Mouse (Mus musculus) cerebellum, adult 11 months (tissue): Measurements from ENCODE around the gene Mettl3.
A peak's percentile ranks its signal among the peaks of the same experiment; 100 is the strongest.

Experiments
- DNase-seq: peaks from one replicate; pipeline ENCODE4 v3.0.0; 2022

The Mettl3 gene

GRCm38 (mm10) chr14:52284191-52284590 is 20.7 kb downstream of the Mettl3 start:
- DNase-seq = no peak

- no peak for DNase-seq
Measured at GRCm38 (mm10) chr14:52283629-52284028, 21.3 kb downstream of the Mettl3 start.

- DNase-seq = no peak
Measured at GRCm38 (mm10) chr14:52279747-52280120, 25.2 kb downstream of the Mettl3 start.

GRCm38 (mm10) chr14:52278932-52279746 is 25.8 kb downstream of the Mettl3 start, which contains the start of the genes Tox4 and Rab2b:
TSS of gene Tox4 (plus strand) at chr14:52279146.
TSS of gene Rab2b (minus strand) at chr14:52279545.
- DNase-seq = peak; percentile 98

GRCm38 (mm10) chr14:52277210-52277609 is 27.7 kb downstream of the Mettl3 start:
- DNase-seq = no peak

GRCm38 (mm10) chr14:52272781-52273180 is 32.1 kb downstream of the Mettl3 start:
- no peak for DNase-seq

- DNase-seq = peak; percentile 98
Measured at GRCm38 (mm10) chr14:52257484-52258213, 47.3 kb downstream of the Mettl3 start, which contains the start of gene Chd8. TSS of gene Chd8 (minus strand) at chr14:52257780.

GRCm38 (mm10) chr14:52256311-52257175 is 48.4 kb downstream of the Mettl3 start:
- no peak for DNase-seq

GRCm38 (mm10) chr14:52246129-52246528 is 58.8 kb downstream of the Mettl3 start:
- no peak for DNase-seq
